Mouse (Mus musculus) cortical plate, adult 2 months (tissue): ENCODE data around the gene Efhd2.

Source experiments
- CTCF ChIP-seq: fragments of 200-500 bp; IDR thresholded peaks from 2 replicates; pipeline ENCODE4 v1.5.1; 2011; ENCODE audit warnings: mild to moderate bottlenecking, control low read depth, low read length; ENCODE audit not compliant: insufficient read depth; ENCODE audit errors: extremely low read depth
- POLR2A ChIP-seq: fragments of 200-500 bp; IDR thresholded peaks from 2 replicates; pipeline ENCODE4 v1.6.1; 2011; ENCODE audit warnings: mild to moderate bottlenecking, low read length, control low read depth; ENCODE audit not compliant: insufficient read depth; ENCODE audit errors: extremely low read depth

DNA sequence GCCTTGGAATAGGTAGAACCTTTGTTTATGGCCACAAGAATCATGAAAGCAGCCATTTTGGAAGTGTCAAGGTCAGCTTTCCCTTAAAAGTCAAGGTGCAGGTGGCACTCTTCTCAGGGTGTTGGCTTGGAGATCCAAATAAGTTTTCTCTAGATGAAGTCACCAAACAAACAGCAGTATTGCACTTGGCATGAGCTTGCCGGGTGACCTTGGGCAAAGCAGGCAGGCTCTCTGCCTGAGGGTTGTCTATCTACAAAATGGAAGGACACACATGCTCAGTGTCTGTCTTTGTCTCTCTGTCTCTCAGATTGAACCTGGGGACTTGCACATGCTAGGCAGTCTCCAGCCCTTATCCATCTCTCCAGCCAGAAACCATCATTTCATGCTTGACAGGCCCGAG, 47.3 kb downstream of the Efhd2 start:
- no peak for TF ChIP-seq POLR2A
- TF ChIP-seq CTCF, result no peak
